Mouse (Mus musculus) liver, embryonic 15.5 days (tissue): ENCODE results near the gene Pygm. TPM values are rescaled to one million over a fixed set of nuclear protein-coding genes. Genes with fewer than 3 reads are reported as not detected.

ENCODE experiments used
- ATAC-seq: fragments of 200-750 bp; cut with Nextera tagmentation; 2 replicates; pipeline ENCODE4 v1.8.0; 2017; ENCODE audit warnings: moderate number of reproducible peaks, mild to moderate bottlenecking, moderate library complexity; ENCODE audit not compliant: insufficient read depth
- H3K27ac ChIP-seq: fragments of 300-500 bp; sonication (generic); replicated peaks from 2 replicates; pipeline ENCODE4 v1.5.1; 2015; ENCODE audit warnings: mild to moderate bottlenecking, inconsistent platforms
- H3K27me3 ChIP-seq: fragments of 300-500 bp; sonication (generic); 2 replicates; pipeline ENCODE4 v1.6.1; 2015; ENCODE audit warnings: mild to moderate bottlenecking, inconsistent platforms
- H3K36me3 ChIP-seq: fragments of 300-500 bp; sonication (generic); replicated peaks from 2 replicates; pipeline ENCODE4 v1.6.1; 2015; ENCODE audit warnings: moderate library complexity, mild to moderate bottlenecking, inconsistent platforms
- H3K4me1 ChIP-seq: fragments of 300-500 bp; sonication (generic); replicated peaks from 2 replicates; pipeline ENCODE4 v1.6.1; 2015; ENCODE audit warnings: inconsistent platforms
- H3K4me2 ChIP-seq: fragments of 300-500 bp; sonication (generic); 2 replicates; pipeline ENCODE4 v1.6.1; 2015; ENCODE audit warnings: moderate library complexity, mild to moderate bottlenecking, inconsistent platforms
- H3K4me3 ChIP-seq: fragments of 300-500 bp; sonication (generic); replicated peaks from 2 replicates; pipeline ENCODE4 v1.5.1; 2015; ENCODE audit warnings: mild to moderate bottlenecking, inconsistent platforms
- H3K9ac ChIP-seq: fragments of 300-500 bp; sonication (generic); 2 replicates; pipeline ENCODE4 v1.6.1; 2015; ENCODE audit warnings: moderate library complexity, mild to moderate bottlenecking, inconsistent platforms
- H3K9me3 ChIP-seq: fragments of 300-500 bp; sonication (generic); replicated peaks from 2 replicates; pipeline ENCODE4 v1.6.1; 2016; ENCODE audit warnings: inconsistent platforms
- WGBS: fragments of 180-500 bp; shearing (Covaris S2); methylation state at CpG from one replicate; pipeline ENCODE4 v1.1.7; 2015; ENCODE audit warnings: mixed read lengths; ENCODE audit not compliant: insufficient replicate concordance; 5-methylcytosine and 5-hydroxymethylcytosine counted together
- polyA plus RNA-seq: library from polyadenylated mRNA; unstranded; fragments of >200 nt; fragmentation: Nextera tagmentation; extraction: Ambion mirVana; gene quantifications from 2 replicates; pipeline ENCODE4 v1.2.1, GENCODE M21; 2015

The Pygm gene
- polyA plus RNA-seq, 1 experiment from 2014 or later, result 9.2 TPM

DNA sequence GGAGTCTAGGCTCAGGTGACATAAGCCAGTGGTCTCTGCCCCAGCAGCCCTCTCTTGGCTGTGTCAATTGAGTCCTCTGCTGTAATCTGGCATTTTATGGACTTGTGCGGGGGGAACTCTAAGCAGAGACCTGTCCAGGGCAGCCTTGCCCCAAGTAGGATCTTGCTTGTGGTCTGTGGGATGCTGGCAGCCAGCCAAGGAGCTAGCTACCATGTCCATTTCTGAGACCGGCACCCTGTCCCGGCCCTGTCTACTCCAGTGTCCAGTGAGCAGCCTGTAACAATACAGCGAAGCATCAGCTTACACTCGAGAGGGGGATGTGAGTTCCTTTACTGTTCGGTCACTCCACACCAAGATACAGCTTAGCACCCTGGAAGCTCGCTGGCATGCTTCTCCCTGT is 30.2 kb upstream of the Pygm start:
- Histone ChIP-seq H3K4me3 (no peak overlapping the region), H3K4me1 (peaks cover 19% of the 10 kb centered on the region), H3K27ac (no peak overlapping the region), H3K9ac (no peak overlapping the region), H3K36me3 (peaks cover 8% of the 10 kb centered on the region), H3K4me2 (no peak overlapping the region), H3K9me3 (no peaks in the 10 kb centered on the region), H3K27me3 (no peaks in the 10 kb centered on the region)
- whole genome bisulfite sequencing, result 78% methylated on average over 7 of the region's 7 CpGs
- ATAC-seq, result no peak

DNA sequence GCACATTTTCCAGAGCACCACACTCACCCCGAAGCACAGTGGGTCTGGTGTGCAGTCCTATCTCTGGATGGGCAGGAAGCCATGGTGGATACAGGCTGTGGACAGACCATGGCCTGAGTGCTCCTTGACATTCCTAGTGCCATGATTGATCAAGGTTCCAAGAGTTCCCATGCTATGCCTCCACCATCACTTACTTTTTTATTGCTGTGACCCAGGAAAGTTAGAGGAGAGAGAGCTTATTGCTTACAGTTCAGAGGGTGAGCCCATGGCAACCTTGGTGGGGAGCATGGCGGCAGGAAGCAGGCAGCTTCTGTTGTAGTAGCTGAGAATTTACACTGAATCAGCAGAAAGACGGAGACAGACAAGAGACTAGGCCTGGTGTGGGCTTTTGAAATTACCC is 22.9 kb upstream of the Pygm start:
- Histone ChIP-seq H3K36me3 (peaks cover 23% of the 10 kb centered on the region), H3K27me3 (no peaks in the 10 kb centered on the region), H3K9ac (no peak overlapping the region), H3K9me3 (no peaks in the 10 kb centered on the region), H3K4me2 (no peak overlapping the region), H3K4me1 (peaks cover 25% of the 10 kb centered on the region), H3K27ac (no peak overlapping the region), H3K4me3 (no peak overlapping the region)
- 75% methylated on average over 3 of the region's 3 CpGs for WGBS
- ATAC-seq, result no peak

DNA sequence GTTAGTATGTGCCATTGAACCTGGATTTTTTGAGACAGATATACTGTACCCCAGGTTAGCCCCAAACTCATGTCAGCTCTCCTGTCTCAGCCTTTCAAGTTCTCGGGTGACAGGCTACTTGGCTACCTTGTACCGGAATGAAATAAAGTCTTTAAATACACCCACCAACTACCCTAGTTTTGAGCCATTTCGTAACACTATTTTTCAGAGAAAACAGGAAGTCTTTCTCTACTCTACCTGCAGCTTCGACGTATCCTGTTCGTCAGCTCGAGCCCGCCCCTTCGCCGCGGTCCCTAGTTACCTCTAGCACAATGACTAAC is 21.1 kb upstream of the Pygm start:
- peak overlapping the region; percentile 60 for H3K9ac ChIP-seq
- under 1% methylated on average over 11 of the region's 11 CpGs for WGBS
- H3K27ac ChIP-seq, result peak overlapping the region; percentile 95
- no peak for ATAC-seq
- H3K9me3 ChIP-seq, result no peaks in the 10 kb centered on the region
- H3K4me3 ChIP-seq, result peak overlapping the region; percentile 87
- peaks cover 41% of the 10 kb centered on the region for H3K36me3 ChIP-seq
- H3K27me3 ChIP-seq, result no peaks in the 10 kb centered on the region
- H3K4me2 ChIP-seq, result peak overlapping the region; percentile 74
- peaks cover 31% of the 10 kb centered on the region for H3K4me1 ChIP-seq

DNA sequence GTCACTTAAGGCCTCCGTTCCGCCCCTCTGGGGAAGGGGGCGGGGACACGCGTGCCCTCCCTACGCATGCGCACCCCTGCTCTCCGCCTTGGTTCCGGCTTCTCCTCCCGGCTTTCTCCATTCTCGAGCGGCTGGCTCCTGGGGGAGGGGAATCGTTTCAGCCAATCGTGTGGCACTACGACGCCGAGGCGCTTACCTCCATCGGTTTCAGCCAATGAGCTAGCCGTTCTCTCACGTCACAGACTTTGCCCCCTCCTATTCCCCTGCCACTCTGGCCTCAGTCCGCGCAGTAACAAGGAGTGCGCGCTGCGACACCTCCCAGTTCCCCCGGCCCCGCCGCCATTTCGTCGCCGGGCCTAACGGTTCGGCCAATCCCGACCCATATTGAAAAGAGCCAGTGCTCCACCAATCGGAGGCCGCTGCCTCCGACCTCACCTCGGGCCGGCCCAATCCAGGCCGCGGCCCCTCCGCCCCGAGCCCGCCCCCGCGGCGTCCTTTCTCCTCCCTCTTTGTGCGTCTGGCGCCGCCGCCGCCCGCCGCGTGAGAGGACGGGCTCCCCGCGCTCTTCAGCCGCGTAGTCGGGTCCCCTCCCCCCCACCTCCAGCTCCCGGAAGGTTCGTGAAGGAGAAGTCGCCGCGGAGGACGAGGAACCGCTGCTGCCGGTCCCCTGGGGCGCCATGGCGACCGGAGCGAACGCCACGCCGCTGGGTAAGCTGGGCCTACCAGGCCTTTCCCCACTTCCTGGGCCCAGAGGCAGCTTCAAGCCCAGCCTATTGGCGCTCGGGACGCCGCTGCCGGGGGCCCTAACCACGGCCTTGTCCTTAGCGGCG is 20.6 kb upstream of the Pygm start, which contains the start of gene Sf1:
Sf1 (plus strand) TSS at position 280 of the 830 bp plus-strand sequence.
- H3K4me1 ChIP-seq, result peaks cover 31% of the 10 kb centered on the region
- peak within 1 kb of the TSS; percentile 74 for H3K4me2 ChIP-seq
- peak within 1 kb of the TSS; percentile 97 for H3K9ac ChIP-seq
- no peaks in the 10 kb centered on the region for H3K9me3 ChIP-seq
- H3K36me3 ChIP-seq, result peaks cover 47% of the 10 kb centered on the region
- no peaks in the 10 kb centered on the region for H3K27me3 ChIP-seq
- H3K4me3 ChIP-seq, result peak within 1 kb of the TSS; percentile 87
- peak within 1 kb of the TSS; percentile 95 for H3K27ac ChIP-seq
- ATAC-seq, result peak; percentile 93
- 2% methylated on average over 83 of the region's 85 CpGs for WGBS

DNA sequence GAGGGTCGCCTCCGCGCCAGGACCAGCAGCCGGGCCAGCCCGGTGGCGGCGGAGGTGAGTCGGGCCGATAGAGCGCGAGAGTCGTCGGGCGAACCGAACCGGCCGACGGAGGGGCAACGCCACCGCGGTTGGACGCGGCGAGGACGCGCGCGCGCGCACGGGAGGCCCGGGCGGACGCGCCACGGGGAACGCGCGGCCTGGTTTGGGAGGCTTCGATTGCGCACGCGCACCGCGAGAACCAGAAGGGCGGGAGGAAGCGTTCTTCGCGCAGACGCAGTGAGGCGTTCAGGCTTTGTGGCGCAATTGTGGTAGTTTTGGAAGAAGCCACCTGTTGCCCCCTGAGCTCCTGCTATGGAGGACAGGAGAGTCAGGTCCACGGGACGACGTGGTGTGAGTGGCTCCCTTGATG is 19.9 kb upstream of the Pygm start:
- WGBS, result under 1% methylated on average over 55 of the region's 55 CpGs
- no peaks in the 10 kb centered on the region for H3K9me3 ChIP-seq
- H3K27me3 ChIP-seq, result no peaks in the 10 kb centered on the region
- H3K36me3 ChIP-seq, result peaks cover 54% of the 10 kb centered on the region
- peak overlapping the region; percentile 97 for H3K9ac ChIP-seq
- 0 out of 2 replicates have a peak, but pooled peaks have one; percentile 5 for ATAC-seq
- H3K27ac ChIP-seq, result peak overlapping the region; percentile 95
- H3K4me1 ChIP-seq, result peaks cover 31% of the 10 kb centered on the region
- H3K4me2 ChIP-seq, result peak overlapping the region; percentile 74
- peak overlapping the region; percentile 87 for H3K4me3 ChIP-seq

DNA sequence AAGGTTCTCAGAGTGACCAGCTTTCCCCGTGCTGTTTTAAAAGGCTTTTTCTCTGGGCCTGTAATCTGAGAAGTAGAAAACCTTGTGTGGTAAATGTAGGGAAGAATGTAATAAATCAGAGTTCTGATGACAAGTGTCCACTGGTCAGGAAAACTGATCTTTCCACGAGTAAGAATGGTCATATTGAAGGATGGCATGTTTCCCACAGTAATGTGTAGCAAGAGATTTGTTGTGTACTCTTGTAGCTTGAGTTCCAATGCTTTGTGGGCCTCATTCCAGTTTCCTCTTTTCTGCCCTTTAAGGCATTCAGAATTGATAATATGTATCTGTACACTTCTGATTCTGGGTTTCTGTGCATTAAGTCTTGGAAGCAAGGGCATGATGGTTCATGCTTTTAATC is 19.4 kb upstream of the Pygm start:
- WGBS, result 0% methylated on average over 2 of the region's 2 CpGs

DNA sequence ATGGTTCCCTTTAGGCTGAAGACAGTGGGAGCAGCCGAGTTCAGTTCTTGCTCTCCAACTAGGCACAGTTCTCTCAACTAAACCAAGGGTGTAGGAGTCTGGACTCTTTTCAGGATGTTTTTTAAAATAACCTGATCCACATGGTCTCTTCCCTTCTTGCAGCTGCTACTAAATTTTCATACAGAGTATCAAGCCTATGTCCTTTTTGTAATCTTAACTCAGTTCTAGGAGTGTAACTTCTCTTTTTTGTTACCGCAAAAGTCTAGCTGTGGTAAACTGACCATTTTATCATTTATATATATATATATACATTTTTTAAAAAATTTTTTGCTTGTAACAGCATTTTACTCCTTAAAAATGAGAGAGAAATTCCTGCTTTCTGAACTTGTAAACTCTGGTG is 14.0 kb upstream of the Pygm start:
- ATAC-seq, result no peak
- peaks cover 98% of the 10 kb centered on the region for H3K36me3 ChIP-seq
- no peak overlapping the region for H3K9ac ChIP-seq
- peaks cover 13% of the 10 kb centered on the region for H3K4me1 ChIP-seq
- H3K27ac ChIP-seq, result no peak overlapping the region
- no peak overlapping the region for H3K4me2 ChIP-seq
- WGBS, result 84% methylated on average over 2 of the region's 2 CpGs
- H3K27me3 ChIP-seq, result no peaks in the 10 kb centered on the region
- no peaks in the 10 kb centered on the region for H3K9me3 ChIP-seq
- no peak overlapping the region for H3K4me3 ChIP-seq

More for the DNA sequence above, 19.4 kb upstream of the Pygm start:
- Histone ChIP-seq H3K36me3 (peaks cover 59% of the 10 kb centered on the region), H3K4me2 (peak overlapping the region; percentile 74), H3K4me3 (peak overlapping the region; percentile 87), H3K9me3 (no peaks in the 10 kb centered on the region), H3K9ac (peak overlapping the region; percentile 97), H3K27me3 (no peaks in the 10 kb centered on the region), H3K4me1 (peaks cover 31% of the 10 kb centered on the region), H3K27ac (peak overlapping the region; percentile 95; the same call in 1 of the 2 replicates)
- no peak for ATAC-seq

DNA sequence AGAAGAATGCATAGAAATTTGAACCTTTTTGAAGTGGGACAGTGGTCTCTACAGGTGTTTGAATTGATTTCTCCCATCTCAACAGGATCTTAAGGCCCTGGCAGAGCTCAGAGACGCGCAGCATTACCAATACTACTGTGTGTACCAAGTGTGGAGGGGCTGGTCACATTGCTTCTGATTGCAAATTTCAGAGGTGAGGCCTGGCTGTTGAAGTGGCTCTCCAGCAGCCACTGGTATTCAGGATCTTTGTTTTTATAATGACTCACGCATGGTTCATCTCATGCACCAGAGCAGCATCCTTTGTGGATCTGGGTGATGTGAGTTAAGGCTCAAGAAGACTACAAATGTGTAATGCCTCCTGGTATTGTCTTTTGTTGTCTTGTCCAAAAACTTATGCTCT is 11.8 kb upstream of the Pygm start:
- no peak overlapping the region; the same call in 1 of the 2 replicates for H3K27ac ChIP-seq
- peaks cover 99% of the 10 kb centered on the region for H3K36me3 ChIP-seq
- 92% methylated on average over 3 of the region's 3 CpGs for WGBS
- no peak overlapping the region for H3K9ac ChIP-seq
- no peak for ATAC-seq
- H3K9me3 ChIP-seq, result no peaks in the 10 kb centered on the region
- H3K27me3 ChIP-seq, result no peaks in the 10 kb centered on the region
- no peak overlapping the region for H3K4me2 ChIP-seq
- no peaks in the 10 kb centered on the region; the same call in 1 of the 2 replicates for H3K4me1 ChIP-seq
- no peak overlapping the region for H3K4me3 ChIP-seq

DNA sequence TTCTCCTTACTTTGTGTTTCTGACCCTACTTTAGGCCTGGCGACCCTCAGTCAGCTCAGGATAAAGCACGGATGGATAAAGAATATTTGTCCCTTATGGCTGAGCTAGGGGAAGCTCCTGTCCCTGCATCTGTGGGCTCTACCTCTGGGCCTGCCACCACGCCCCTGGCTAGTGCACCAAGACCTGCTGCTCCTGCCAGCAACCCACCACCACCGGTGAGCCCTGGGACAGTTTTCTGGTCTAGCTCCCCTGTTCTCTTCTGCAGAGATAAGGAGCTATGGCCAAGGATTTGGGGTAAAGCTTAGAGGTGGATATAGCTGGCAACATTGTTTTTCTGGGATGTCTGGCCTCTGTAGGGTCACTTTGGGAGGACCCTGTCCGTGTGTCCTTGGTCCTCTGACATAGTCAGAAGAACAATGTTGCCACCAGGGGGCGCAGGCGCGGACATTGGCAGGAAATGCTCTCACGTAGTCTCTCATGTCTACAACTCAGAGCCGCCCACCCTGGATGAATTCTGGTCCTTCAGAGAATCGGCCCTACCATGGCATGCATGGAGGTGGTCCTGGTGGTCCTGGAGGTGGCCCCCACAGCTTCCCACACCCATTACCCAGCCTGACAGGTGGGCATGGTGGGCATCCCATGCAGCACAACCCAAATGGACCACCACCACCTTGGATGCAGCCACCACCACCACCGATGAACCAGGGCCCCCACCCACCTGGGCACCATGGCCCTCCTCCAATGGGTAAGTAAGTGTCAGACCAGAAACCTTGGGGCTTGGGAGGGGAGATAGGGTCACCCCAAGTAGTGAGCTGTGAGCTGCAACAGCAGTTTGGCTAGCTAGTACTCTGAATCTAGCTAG is 10.4 kb upstream of the Pygm start:
- Histone ChIP-seq H3K9ac (no peak overlapping the region), H3K27ac (no peak overlapping the region), H3K36me3 (peaks cover 99% of the 10 kb centered on the region), H3K27me3 (no peaks in the 10 kb centered on the region), H3K9me3 (no peaks in the 10 kb centered on the region), H3K4me1 (no peaks in the 10 kb centered on the region), H3K4me3 (no peak overlapping the region), H3K4me2 (no peak overlapping the region)
- 0 out of 2 replicates have a peak, but pooled peaks have one; percentile 16 for ATAC-seq
- 60% methylated on average over 12 of the region's 12 CpGs for whole genome bisulfite sequencing

DNA sequence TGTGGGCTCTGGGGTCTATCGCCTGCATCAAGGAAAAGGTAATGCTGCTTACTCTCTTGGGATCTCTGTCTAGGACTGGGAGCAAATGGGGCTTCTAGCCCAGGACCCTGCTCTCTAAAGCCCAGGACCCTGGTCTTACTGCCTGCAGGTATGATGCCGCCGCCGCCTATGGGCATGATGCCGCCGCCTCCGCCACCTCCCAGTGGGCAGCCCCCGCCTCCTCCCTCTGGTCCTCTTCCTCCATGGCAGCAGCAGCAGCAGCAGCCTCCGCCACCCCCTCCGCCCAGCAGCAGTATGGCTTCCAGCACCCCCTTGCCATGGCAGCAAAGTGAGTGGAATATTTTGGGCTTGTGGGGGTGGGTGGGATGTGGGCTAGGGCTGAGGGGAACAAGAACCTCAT is 9.6 kb upstream of the Pygm start:
- no peaks in the 10 kb centered on the region for H3K9me3 ChIP-seq
- no peaks in the 10 kb centered on the region for H3K27me3 ChIP-seq
- no peak overlapping the region for H3K4me3 ChIP-seq
- H3K36me3 ChIP-seq, result peaks cover 99% of the 10 kb centered on the region
- H3K4me1 ChIP-seq, result no peaks in the 10 kb centered on the region
- no peak for ATAC-seq
- 97% methylated on average over 10 of the region's 10 CpGs for WGBS
- no peak overlapping the region for H3K27ac ChIP-seq
- H3K9ac ChIP-seq, result no peak overlapping the region
- no peak overlapping the region for H3K4me2 ChIP-seq
